Comparison of ENCODE assay signal across 31 mouse cellular contexts in genomic region chr3:132717316-132717715, GRCm38 (mm10).
"Had no signal": no experiment of that assay in that cellular context is flagged by ENCODE, and none has a peak within 500 bp of the region (broad histone marks: within the 10 kb centered on the region; RNA-seq: fewer than 3 reads in every experiment).

No protein-coding gene starts in this region.

- H3K27me3 ChIP-seq: limb, embryonic 12.5 days; limb, embryonic 13.5 days; limb, embryonic 15.5 days; liver, embryonic 12.5 days; liver, embryonic 13.5 days; liver, embryonic 15.5 days; lung, embryonic 15.5 days; megakaryocyte, embryonic 14.5 days; midbrain, embryonic 12.5 days; midbrain, embryonic 13.5 days; midbrain, embryonic 15.5 days had no signal

- H3K9ac ChIP-seq: limb, embryonic 12.5 days; limb, embryonic 13.5 days; limb, embryonic 15.5 days; liver, embryonic 12.5 days; liver, embryonic 13.5 days; liver, embryonic 14.5 days; liver, embryonic 15.5 days; liver, postnatal 0 days; lung, embryonic 14.5 days; lung, embryonic 15.5 days; midbrain, embryonic 12.5 days; midbrain, embryonic 13.5 days; midbrain, embryonic 15.5 days had no signal

- H3K4me1 ChIP-seq: limb, embryonic 13.5 days; limb, embryonic 15.5 days; liver, embryonic 12.5 days; liver, embryonic 13.5 days; liver, embryonic 15.5 days; lung, embryonic 15.5 days; megakaryocyte, embryonic 14.5 days; midbrain, embryonic 10.5 days; midbrain, embryonic 12.5 days; midbrain, embryonic 13.5 days; midbrain, embryonic 15.5 days had no signal

- DNase-seq: left cerebral cortex, postnatal 4 days; liver; liver, embryonic 13.5 days; liver, postnatal 0 days; lung, adult 18-20 months; lung, adult 2 months; lung, embryonic 14.5 days; lung, postnatal 10 days; lung, postnatal 14 days; lung, postnatal 36 days; lung, postnatal 4 days; midbrain, embryonic 14.5 days had no signal

- H3K27ac ChIP-seq: limb, embryonic 10.5 days; limb, embryonic 12.5 days; limb, embryonic 13.5 days; limb, embryonic 15.5 days; liver, embryonic 12.5 days; liver, embryonic 13.5 days; liver, embryonic 14.5 days; liver, embryonic 15.5 days; lung, embryonic 15.5 days; macrophage; midbrain, embryonic 10.5 days; midbrain, embryonic 12.5 days; midbrain, embryonic 13.5 days; midbrain, embryonic 15.5 days had no signal

- ATAC-seq: liver, embryonic 12.5 days; liver, postnatal 0 days; lung, postnatal 0 days; midbrain, embryonic 13.5 days; midbrain, embryonic 15.5 days; midbrain, embryonic 16.5 days had no signal

- H3K9me3 ChIP-seq: limb, embryonic 10.5 days; limb, embryonic 12.5 days; limb, embryonic 13.5 days; limb, embryonic 15.5 days; liver, embryonic 12.5 days; liver, embryonic 13.5 days; liver, embryonic 15.5 days; lung, embryonic 15.5 days; megakaryocyte, embryonic 14.5 days; midbrain, embryonic 10.5 days; midbrain, embryonic 12.5 days; midbrain, embryonic 13.5 days; midbrain, embryonic 15.5 days had no signal

- H3K4me2 ChIP-seq: limb, embryonic 12.5 days; limb, embryonic 13.5 days; limb, embryonic 15.5 days; liver, embryonic 11.5 days; liver, embryonic 12.5 days; liver, embryonic 13.5 days; liver, embryonic 15.5 days; lung, embryonic 14.5 days; lung, embryonic 15.5 days; midbrain, embryonic 11.5 days; midbrain, embryonic 12.5 days; midbrain, embryonic 13.5 days; midbrain, embryonic 15.5 days had no signal

- H3K4me3 ChIP-seq: limb, embryonic 10.5 days; limb, embryonic 12.5 days; limb, embryonic 13.5 days; limb, embryonic 15.5 days; liver, embryonic 12.5 days; liver, embryonic 13.5 days; liver, embryonic 15.5 days; lung, embryonic 15.5 days; megakaryocyte, embryonic 14.5 days; midbrain, embryonic 10.5 days; midbrain, embryonic 12.5 days; midbrain, embryonic 13.5 days; midbrain, embryonic 15.5 days; myocyte had no signal
